Mouse (Mus musculus) testis, adult 2 months (tissue): ENCODE results near the gene Ngfr. TPM values are rescaled to one million over a fixed set of nuclear protein-coding genes. Genes with fewer than 3 reads are reported as not detected.

Experiments
- H3K27ac ChIP-seq: fragments of 200-500 bp; 2 replicates; pipeline ENCODE4 v1.5.1; 2012; ENCODE audit warnings: low read depth, low read length; ENCODE audit not compliant: control insufficient read depth, insufficient read depth
- H3K27me3 ChIP-seq: fragments of 200-500 bp; 2 replicates; pipeline ENCODE4 v1.6.1; 2012; ENCODE audit warnings: mild to moderate bottlenecking, low read length, moderate library complexity; ENCODE audit not compliant: control insufficient read depth, insufficient read depth
- H3K36me3 ChIP-seq: fragments of 200-500 bp; 2 replicates; pipeline ENCODE4 v1.6.1; 2012; ENCODE audit warnings: mild to moderate bottlenecking, low read length; ENCODE audit not compliant: control insufficient read depth, insufficient read depth
- H3K4me1 ChIP-seq: fragments of 200-500 bp; 2 replicates; pipeline ENCODE4 v1.6.1; 2012; ENCODE audit warnings: low read length; ENCODE audit not compliant: control insufficient read depth, insufficient read depth
- H3K4me3 ChIP-seq: fragments of 200-500 bp; 2 replicates; pipeline ENCODE4 v1.5.1; 2012; ENCODE audit warnings: low read depth, mild to moderate bottlenecking, low read length, moderate library complexity, mixed read lengths; ENCODE audit not compliant: control insufficient read depth
- CTCF ChIP-seq: fragments of 200-500 bp; IDR thresholded peaks from 2 replicates; pipeline ENCODE4 v1.5.1; 2012; ENCODE audit warnings: low read depth, mild to moderate bottlenecking, inconsistent platforms, low read length, moderate library complexity; ENCODE audit not compliant: control insufficient read depth, insufficient read depth, insufficient replicate concordance
- POLR2A ChIP-seq: fragments of 200-500 bp; IDR thresholded peaks from 2 replicates; pipeline ENCODE4 v1.6.1; 2012; ENCODE audit warnings: low read depth, mild to moderate bottlenecking, inconsistent platforms, low read length, moderate library complexity; ENCODE audit not compliant: control insufficient read depth
- polyA plus RNA-seq: library from polyadenylated mRNA; depleted of rRNA; stranded (reverse); fragments of >200 nt; gene quantifications from 2 replicates; pipeline ENCODE4 v1.2.3, GENCODE M21; 2012

The Ngfr gene
- polyA plus RNA-seq, 1 experiment = 16.3 TPM

- no peaks in the 10 kb centered on the region for H3K27me3 ChIP-seq
- peaks cover 3% of the 10 kb centered on the region; the same call in 1 of the 2 replicates for H3K4me1 ChIP-seq
- no peaks in the 10 kb centered on the region for H3K36me3 ChIP-seq
- H3K4me3 ChIP-seq = no peak overlapping the region
- H3K27ac ChIP-seq = no peak overlapping the region
- TF ChIP-seq POLR2A (no peak), CTCF (no peak)
Observed at GRCm38 (mm10) chr11:95546021-95546782, 41.3 kb downstream of the Ngfr start.

- no peak overlapping the region for H3K27ac ChIP-seq
- H3K36me3 ChIP-seq = no peaks in the 10 kb centered on the region
- H3K4me3 ChIP-seq = no peak overlapping the region
- H3K4me1 ChIP-seq = peaks cover 3% of the 10 kb centered on the region; the same call in 1 of the 2 replicates
- H3K27me3 ChIP-seq = no peaks in the 10 kb centered on the region
- TF ChIP-seq CTCF = no peak
- no peak for TF ChIP-seq POLR2A
Observed at GRCm38 (mm10) chr11:95544546-95545327, 42.8 kb downstream of the Ngfr start.

- peaks cover 3% of the 10 kb centered on the region; the same call in 1 of the 2 replicates for H3K4me1 ChIP-seq
- TF ChIP-seq CTCF = no peak
- no peak for TF ChIP-seq POLR2A
- no peaks in the 10 kb centered on the region for H3K27me3 ChIP-seq
- H3K4me3 ChIP-seq = no peak overlapping the region
- no peaks in the 10 kb centered on the region for H3K36me3 ChIP-seq
- H3K27ac ChIP-seq = no peak overlapping the region
Observed at GRCm38 (mm10) chr11:95540637-95541385, 46.7 kb downstream of the Ngfr start.

- H3K27me3 ChIP-seq = no peaks in the 10 kb centered on the region
- H3K4me3 ChIP-seq = no peak overlapping the region
- TF ChIP-seq CTCF (no peak), POLR2A (no peak)
- H3K4me1 ChIP-seq = peaks cover 5% of the 10 kb centered on the region
- H3K36me3 ChIP-seq = no peaks in the 10 kb centered on the region
- no peak overlapping the region for H3K27ac ChIP-seq
Observed at GRCm38 (mm10) chr11:95538378-95539104, 49.0 kb downstream of the Ngfr start.

GRCm38 (mm10) chr11:95533484-95534160, 53.9 kb downstream of the Ngfr start:
- H3K4me3 ChIP-seq = peak overlapping the region; percentile 30
- no peaks in the 10 kb centered on the region for H3K27me3 ChIP-seq
- H3K27ac ChIP-seq = no peak overlapping the region
- peaks cover 13% of the 10 kb centered on the region for H3K4me1 ChIP-seq
- no peaks in the 10 kb centered on the region for H3K36me3 ChIP-seq
- no peak for TF ChIP-seq POLR2A
- peak; percentile 99 for TF ChIP-seq CTCF

GRCm38 (mm10) chr11:95532353-95533072, 55.0 kb downstream of the Ngfr start:
- Histone ChIP-seq H3K27ac (no peak overlapping the region), H3K27me3 (no peaks in the 10 kb centered on the region), H3K4me3 (peak overlapping the region; percentile 54), H3K36me3 (no peaks in the 10 kb centered on the region), H3K4me1 (peaks cover 13% of the 10 kb centered on the region)
- no peak for TF ChIP-seq CTCF
- no peak for TF ChIP-seq POLR2A
